Mouse (Mus musculus) B cell, adult 2 months (primary cell): ENCODE data around the gene Tsks.

Source experiments
- DNase-seq, 2 experiments: peaks; one replicate each; pipeline ENCODE4 v3.0.0; 2022

Tsks gene

DNA sequence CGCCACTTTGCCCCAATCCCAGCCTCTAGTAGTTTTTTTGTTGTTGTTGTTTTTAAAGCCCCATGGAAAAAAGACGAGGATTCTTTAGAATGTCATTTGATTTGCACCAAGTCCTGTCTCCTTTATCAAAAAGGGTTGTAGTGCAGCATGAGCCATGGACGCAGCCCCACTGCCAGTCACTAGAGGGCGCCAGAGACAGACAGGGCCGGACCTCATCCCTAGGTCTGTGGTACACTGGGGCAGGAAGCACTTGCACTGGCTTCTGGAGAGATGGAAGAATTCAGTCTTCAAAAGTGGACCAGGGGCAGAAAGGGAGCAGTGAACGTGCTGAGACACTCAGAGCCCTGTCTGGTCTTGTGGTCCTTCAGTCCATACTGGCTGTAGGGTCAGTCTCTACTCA, 40.1 kb downstream of the Tsks start:
- DNase-seq: peak; percentile 92 to 93

DNA sequence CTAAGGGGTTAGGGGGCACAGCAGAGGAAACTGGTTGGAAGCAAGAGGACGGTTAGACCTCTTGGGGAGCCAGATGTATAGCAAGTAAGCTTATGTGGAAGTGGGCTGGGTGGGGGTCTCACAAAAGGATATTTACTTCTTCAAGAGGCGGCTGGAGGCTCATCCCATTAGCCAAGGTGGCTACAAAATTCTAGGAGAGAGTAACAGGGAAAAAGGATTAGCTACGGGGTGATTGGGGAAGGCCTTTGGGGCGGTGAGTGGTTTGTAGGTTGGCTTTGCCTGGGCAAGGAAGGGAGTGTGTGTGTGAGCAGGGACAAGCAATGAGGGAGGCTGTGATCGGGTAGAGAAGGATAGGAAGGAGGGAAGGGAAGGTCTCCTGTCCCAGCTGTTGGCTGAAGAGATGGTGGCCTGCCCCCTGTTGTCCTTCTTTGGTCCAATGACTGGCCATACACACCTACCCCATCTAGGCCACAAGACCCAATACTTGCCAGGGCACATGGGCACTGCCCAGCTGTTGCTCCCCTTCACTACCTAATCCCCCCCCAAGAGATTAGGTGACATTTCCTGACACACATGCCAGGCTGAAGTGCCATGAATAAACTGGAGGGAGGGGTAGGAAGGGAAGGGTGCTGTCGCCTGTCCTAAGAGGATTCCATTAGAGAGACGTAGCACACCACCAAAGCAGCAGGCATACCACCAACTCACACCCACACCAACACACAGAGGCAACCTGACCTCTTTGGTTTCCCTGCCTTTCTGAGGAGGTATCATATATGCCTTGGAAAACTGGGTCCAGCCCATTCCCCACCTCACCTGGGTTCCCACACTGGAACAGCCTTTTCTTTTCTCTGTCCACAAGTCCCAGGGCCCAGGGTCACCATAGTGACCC, 41.2 kb downstream of the Tsks start:
- DNase-seq: no peak

DNA sequence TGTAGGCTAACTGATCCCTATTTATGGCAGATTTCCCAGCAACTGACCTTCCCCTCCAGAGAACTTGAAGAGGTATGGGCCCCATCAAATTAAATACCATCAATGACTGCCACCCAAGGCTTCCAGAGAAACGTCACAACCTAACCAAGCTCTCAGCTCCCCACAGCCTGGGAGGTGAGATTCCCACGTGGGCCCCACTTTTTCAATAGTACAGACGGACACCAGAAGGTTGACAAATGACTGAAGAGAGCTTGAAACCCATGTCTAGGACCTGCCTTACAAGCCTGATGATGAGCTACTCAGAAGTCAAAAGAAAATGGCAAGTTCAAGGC, 41.8 kb downstream of the Tsks start:
- DNase-seq: no peak

DNA sequence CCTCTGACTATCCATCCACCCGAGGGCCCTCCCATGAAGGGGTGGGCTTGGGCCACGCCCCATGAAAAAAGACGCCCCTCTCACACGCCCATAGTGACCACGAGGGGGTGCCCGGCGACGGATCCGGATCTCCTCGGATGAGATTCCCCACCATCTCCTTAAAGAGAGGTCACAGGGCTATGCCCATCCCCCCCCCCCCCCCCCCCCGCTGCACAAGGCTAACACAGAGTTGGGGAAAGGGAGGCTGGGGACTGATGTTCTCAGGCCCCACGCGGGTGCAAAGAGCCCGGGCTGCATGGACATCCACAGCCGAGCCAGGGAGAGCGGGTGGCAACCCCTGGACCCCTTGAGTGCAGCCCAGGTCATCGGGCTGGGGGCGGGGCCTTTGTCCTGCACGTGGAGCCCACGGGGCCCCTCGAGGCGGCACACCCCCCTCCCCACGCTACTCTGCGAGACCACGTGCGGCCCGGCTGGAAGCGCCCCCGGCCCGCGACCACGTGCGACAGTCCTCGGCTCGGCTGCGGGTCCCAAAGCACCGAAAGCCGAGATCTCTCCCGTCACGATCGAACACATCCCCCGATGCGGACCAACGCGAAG, 42.7 kb downstream of the Tsks start:
- DNase-seq: peak; percentile 69 to 73

DNA sequence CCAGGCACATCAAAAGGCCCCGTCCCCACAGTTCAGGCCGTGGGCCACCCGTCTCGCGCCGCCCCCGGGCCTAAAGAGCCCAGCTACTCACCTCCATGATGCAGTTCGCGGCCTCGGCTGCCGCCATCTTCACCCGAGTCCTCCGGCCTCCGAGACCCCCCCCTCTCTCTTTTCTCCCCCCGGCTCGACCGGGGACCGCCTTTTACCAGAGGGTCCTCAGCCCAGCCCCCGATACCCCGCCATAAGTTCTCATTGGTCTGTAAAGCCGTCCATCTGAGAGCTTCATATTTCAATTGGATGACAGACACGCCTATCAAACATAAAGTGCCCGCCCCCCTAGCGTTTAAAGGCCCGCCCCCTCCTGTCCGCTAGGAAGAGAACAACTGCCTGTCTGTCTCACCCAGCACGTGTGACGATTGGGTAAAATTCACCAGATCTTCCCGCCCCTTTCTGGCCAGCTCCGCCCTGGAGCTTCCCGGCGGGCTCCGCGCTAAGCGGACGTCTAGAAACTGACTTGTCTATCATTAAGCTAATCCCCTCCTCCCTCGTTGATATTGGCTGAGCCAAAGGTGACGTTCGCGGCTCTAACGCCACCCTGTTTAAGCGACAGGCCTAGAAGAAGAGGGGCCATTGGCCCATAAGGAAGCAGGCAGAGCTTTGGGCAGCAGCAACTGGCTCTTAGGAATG, 43.3 kb downstream of the Tsks start, which contains the start of gene Prmt1:
Gene Prmt1 (minus strand): TSS at position 377 of the 687 bp plus-strand sequence.
- DNase-seq: peak; percentile 95 to 97

DNA sequence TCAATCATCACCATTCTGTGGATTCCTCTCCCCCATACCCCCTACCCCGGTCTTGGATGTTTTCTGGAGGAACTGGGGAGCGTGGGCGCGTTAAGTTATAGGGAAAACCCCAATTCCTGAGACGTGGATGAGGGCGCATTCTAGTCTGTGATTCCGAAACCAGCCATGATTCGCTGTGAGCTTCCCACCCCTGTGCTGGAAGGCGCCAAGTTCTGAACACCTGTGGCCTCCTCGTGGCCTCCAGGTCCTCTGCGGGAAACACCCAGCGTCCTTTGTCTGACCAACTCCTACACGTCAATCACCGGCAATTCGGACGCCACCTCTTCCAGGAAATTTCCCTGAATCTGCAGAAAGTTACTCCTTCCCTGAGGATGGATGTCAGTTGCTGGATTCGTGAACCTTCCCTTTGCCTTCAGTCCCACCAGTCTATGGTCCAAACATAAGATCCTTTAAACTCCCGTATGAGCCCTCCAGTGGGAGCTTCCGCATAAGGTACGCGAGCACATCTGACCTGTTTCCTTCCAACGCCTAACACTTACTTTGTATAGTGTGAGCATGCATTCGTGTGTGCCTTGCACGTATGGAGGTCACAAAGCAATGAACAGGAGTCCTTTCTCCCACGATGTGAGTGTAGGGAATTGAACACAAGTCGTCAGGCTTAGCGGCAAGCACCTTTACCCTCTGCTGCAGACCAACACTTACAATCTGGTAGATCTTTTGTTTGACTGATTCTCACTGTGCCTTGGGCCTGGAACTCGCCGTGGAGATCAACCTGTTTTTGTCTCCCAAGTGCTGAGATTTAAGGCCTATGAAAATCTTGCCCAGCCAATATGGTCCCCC, 44.1 kb downstream of the Tsks start:
- DNase-seq: peak in 1 of 2 experiments; percentile 21

DNA sequence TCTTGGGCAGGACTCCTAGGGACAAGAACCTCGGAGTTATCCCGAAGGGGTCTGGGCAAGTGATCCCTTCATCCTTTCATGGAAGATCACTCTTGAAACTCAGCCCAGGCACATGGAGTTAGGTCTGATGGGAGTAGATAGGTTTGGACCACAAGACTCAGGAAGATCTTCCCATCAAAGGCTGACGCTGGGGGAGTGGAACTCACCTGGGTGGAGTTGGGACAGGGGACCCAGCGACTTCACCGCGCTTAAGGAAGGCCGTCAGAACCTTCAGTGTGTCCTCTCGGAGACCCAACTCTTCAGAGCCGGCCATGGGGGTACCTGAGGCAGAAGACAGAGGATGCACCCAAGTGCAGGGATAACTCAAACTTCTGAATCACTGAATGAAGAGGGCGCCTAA, 53.7 kb downstream of the Tsks start:
- DNase-seq: peak in 1 of 2 experiments; percentile 17

DNA sequence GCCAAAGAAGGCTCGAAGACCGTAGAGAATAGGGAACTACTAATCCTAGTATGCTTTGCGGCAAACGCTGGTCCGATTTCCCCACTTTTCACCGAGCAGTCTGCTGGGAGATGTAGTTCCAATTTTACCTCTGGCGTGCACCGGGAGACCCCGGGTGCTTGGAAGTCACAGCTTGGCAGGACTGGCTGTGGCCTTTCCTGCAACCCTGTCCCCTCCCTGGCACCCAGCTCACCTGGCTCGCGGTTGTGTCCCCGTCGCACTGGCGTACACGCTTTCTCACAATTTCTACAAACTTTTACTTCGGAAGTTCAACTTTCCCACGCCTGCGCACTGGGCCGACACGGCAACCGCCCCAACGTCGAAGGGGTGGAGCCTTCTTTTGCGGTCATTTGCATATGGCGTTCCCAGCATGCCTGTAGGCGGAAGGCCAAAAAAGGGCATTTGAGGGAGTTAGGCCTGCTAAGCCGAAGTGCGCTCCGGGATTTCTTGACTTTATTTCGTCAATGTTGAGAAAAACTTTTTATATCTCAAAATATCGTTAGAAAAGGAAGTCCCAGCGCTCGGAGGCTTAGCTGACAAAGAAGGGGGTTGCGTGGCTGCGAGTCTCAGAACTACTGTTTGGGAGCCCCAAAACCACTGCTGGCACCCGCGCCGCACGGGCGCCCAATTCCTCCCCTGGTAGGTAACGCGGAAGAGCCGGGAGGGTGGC, 54.4 kb downstream of the Tsks start, which contains the start of gene Irf3:
Gene Irf3 (plus strand): TSS at position 418 of the 709 bp plus-strand sequence.
- DNase-seq: peak; percentile 97 to 98

DNA sequence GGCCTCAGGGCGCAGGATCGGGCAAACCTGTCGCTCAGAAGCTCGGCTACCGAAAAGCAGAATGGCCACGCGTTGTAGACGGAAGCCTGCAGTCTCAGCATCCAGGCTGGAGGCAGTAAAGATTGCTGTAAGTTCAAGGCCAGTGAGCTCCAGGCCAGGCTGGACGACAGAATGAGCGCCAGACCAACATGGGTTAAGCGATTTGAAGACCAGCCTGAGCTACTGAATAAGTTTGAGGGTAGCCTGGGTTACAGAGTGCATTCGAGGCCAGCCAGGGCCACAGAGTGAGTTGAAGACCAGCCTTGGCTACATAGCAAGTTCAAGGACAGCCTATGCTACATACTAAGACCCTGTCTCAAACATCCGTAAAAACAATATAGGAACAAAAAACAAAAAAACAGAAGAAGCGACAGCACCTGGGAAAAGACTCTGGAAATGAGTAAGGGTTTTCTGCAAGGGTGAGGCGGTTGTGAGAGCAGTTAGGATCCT, 55.0 kb downstream of the Tsks start:
- no peak for DNase-seq

DNA sequence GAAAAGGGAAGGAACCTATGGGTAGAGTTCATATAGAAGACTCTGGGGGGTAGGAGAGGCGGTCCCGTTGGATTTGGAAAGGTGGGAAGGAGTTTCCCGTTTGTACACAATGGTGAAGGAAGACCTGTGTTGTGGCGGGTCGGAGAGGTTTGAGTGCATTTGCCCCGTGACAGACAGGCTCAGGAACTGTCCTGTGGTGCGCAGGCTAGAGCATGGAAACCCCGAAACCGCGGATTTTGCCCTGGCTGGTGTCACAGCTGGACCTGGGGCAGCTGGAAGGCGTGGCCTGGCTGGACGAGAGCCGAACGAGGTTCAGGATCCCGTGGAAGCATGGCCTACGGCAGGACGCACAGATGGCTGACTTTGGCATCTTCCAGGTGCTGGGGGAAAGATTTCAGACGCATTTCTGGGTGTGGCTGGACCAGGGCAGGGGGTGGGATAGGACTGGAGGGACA, 55.5 kb downstream of the Tsks start, which contains the start of gene Bcl2l12:
Gene Bcl2l12 (minus strand): TSS at position 212 of the 455 bp plus-strand sequence.
- DNase-seq: peak in 1 of 2 experiments; percentile 20

DNA sequence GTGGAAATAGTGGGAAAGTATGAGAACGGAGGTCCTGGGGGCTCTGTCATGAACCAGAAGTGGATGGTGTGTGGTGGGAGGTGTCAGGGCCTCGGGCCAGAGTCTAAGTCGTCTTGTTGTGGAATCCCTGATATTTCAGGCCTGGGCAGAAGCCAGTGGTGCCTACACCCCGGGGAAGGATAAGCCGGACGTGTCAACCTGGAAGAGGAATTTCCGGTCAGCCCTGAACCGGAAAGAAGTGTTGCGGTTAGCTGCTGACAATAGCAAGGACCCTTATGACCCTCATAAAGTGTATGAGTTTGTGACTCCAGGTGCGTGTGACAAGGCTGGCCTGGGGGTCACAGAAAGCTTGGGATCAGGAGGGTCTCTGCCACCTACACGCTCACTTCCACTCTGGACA, 56.7 kb downstream of the Tsks start:
- no peak for DNase-seq

DNA sequence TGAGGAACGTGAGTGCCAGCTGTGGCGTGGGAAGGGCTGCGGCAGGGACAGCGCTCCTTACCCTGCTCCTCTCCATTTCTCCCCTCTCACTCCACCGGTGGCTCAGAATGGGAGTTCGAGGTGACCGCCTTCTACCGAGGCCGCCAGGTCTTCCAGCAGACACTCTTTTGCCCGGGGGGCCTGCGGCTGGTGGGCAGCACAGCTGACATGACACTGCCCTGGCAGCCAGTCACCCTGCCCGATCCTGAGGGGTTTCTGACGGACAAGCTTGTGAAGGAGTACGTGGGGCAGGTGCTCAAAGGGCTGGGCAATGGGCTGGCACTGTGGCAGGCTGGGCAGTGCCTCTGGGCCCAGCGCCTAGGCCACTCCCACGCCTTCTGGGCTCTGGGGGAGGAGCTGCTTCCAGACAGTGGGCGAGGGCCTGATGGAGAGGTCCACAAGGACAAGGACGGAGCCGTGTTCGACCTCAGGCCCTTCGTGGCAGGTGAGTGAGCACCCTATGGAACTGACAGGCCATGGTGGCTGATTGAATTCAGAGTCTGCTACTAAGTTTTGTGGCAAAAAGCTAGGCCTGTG, 57.6 kb downstream of the Tsks start:
- DNase-seq: no peak

DNA sequence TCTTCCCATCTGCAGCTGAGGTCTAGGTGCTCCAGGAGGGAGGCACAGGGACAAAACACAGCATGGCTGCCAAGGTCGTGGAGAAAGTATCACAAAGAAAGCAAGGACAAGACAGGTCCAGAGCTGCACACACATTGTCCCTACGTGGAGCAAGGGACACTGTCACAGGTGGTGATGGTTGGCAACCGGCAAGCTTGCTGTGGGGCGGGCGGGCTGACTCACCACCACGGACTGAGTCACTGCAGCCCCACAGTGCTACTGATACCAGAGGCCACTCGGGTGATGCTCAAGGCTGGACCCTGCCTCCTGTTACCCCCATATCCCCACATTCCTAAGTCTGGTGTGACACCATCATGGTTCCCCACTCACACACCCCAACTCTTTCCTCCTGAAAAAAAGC, 59.4 kb downstream of the Tsks start:
- DNase-seq: no peak

DNA sequence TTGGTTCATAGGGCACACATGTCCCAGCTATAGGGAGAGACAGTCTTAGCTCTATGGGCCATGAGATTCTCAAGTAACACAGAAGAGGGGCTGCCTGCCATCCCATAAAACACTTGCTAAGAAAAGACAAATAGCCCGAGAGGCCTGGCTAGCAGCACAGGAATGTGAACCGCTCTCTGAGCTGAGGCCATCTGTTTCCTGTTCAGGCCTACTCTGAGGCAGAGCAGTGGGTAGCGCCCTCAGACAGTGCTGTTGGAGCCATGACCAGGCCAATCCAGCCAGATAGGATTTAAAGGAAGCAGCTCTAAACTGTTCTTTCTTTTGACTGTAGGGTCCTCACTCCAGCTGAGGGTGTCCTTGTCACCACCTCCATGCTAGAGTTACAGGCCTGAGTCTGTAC, 61.5 kb downstream of the Tsks start:
- DNase-seq: no peak

DNA sequence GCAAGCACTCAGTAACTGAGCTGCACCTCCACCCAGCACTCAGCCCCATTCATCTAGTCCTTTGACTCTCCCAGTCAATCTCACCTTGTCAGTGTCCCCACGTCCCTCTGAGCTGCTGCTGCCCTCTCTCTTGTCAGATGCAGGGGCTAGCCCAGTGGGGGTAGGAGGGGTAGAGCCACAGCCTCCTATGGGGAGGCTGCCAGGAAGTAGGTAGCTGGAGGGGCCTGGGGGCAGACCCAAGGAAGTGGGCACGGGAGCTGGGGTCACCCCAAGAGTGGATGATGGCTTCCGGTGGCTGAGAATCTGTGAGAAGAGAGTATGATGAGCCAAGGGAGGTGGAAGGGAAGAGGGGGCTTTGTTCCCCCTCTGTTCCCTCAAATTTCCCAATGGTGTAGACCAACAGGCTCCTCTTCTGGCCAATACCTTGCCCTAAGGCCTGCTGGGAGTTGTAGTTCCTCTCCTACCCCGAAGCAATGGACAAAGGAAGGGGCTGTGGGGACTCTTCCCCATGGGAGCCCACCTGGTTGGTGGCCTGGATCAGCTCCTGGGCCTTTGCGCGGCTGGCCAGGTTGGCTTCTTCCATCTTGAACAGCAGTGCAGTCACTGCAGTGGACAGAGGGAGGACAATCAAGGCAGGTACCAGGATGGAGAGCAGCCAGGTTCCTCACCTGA, 62.5 kb downstream of the Tsks start:
- no peak for DNase-seq

DNA sequence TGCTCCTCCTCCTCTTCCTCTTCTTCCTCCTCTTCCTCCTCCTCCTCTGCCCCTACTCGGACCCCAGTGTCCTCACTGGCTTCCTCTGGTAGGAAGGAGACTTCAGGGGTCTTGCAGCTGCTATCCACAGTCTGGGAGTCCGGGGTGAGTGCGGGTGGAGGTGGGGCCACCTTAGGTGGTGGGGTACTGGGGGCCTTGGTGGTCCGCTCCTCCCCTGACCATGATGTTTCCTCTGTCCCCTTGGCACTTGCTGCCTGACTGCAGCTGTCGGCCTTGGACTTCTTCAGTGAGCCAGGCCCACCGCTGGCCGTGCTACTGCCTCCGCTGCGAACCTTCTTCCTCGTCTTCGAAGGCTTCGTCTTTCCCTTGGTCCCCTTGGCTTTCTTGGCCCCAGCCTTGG, 63.5 kb downstream of the Tsks start:
- DNase-seq: no peak

DNA sequence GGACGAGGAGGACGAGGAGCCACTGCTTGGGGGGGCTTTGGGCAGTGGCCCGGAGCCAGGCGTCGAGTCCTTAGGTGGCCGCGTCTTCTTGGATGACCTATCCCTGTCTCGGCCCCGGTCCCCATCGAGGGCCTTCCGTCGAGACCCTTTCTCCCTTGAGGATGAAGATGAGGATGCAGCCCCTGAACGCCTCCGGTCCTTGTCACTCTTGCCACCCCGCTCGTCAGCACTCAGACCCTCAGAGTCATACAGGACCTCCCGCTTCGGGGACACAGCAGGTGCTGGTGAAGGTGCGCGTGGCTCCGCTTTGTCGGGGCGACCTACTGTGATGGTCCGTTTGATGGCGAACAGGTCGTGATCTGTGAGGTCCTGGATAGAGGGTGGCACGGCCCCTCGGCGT, 64.1 kb downstream of the Tsks start:
- no peak for DNase-seq
